Mouse (Mus musculus): Measurements from ENCODE around the gene Usp30. TPM values are rescaled to one million over a fixed set of nuclear protein-coding genes. Genes with fewer than 3 reads are reported as not detected.

The Usp30 gene
- polyA plus RNA-seq, 1 experiment from 2014 or later, result 3.0 TPM

GRCm38 (mm10) chr5:114127374-114128349 lies 62.4 kb downstream of the Usp30 start, which contains the start of gene Alkbh2:
Gene Alkbh2, minus strand, starts transcription at chr5:114128218.
- ATAC-seq (ENCODE audit: low read depth), result peak; percentile 9; the same call in 1 of the 2 replicates
- peak within 1 kb of the TSS; percentile 76 for H3K4me3 ChIP-seq (ENCODE audit: low read depth, low read length)
- peak within 1 kb of the TSS; percentile 99 for H3K4me2 ChIP-seq (ENCODE audit: low read depth, low read length)
- peaks cover 38% of the 10 kb centered on the region for H3K4me1 ChIP-seq (ENCODE audit: control insufficient read depth, low read depth, low read length)
- H3K9ac ChIP-seq (ENCODE audit: low read depth, low read length), result peak within 1 kb of the TSS; percentile 73
- H3K27ac ChIP-seq (ENCODE audit: low read length), result peak within 1 kb of the TSS; percentile 84
- no peaks in the 10 kb centered on the region for H3K9me3 ChIP-seq (replicated peaks; ENCODE audit: control insufficient read depth, low read length)
- under 1% methylated on average over 69 of the region's 69 CpGs for WGBS (ENCODE audit: insufficient replicate concordance)
- no peaks in the 10 kb centered on the region for H3K36me3 ChIP-seq (ENCODE audit: control insufficient read depth, insufficient read depth)
- H3K27me3 ChIP-seq (ENCODE audit: control insufficient read depth, insufficient read depth, low read depth, low read length), result no peaks in the 10 kb centered on the region

DNA sequence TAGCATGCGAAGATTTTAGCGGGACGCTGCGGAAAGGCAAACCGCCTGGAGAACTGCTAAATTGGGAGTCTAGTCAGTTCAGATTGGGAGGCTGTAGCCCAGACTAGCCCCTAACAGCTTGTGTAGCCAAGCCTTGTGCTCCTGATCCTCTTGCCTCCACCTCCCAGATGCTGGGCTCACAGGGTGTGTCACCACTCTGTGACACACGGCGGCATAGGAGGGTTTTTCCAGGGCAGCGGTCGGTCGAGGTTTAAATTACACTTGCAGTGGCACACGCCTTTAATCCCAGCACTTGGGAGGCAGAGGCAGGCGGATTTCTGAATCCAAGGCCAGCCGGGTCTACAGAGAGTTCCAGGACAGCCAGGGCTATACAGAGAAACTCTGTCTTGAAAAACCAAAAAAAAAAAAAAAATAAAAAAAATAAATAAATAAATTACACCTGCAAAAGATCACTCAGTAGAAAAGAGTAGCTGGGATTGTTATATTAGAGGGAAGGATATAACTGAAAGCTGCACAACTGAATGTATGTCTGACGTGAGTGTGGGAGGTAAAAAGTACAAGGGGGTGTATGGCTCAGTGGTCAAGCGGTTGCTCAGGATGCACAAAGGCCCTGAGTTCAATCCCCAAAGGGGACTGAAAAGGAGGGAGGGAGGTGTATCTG lies 64.4 kb downstream of the Usp30 start:
- WGBS (ENCODE audit: insufficient replicate concordance), result 73% methylated on average over 15 of the region's 15 CpGs
- peaks cover 56% of the 10 kb centered on the region for H3K4me1 ChIP-seq (ENCODE audit: control insufficient read depth, low read depth, low read length)
- no peak for ATAC-seq (ENCODE audit: low read depth)
- H3K4me2 ChIP-seq (ENCODE audit: low read depth, low read length), result peak overlapping the region; percentile 100
- no peaks in the 10 kb centered on the region for H3K36me3 ChIP-seq (ENCODE audit: control insufficient read depth, insufficient read depth)
- H3K9me3 ChIP-seq (replicated peaks; ENCODE audit: control insufficient read depth, low read length), result no peaks in the 10 kb centered on the region
- no peak overlapping the region for H3K27ac ChIP-seq (ENCODE audit: low read length)
- peak overlapping the region; percentile 79; the same call in 1 of the 2 replicates for H3K4me3 ChIP-seq (ENCODE audit: low read depth, low read length)
- H3K9ac ChIP-seq (ENCODE audit: low read depth, low read length), result no peak overlapping the region
- H3K27me3 ChIP-seq (ENCODE audit: control insufficient read depth, insufficient read depth, low read depth, low read length), result no peaks in the 10 kb centered on the region

DNA sequence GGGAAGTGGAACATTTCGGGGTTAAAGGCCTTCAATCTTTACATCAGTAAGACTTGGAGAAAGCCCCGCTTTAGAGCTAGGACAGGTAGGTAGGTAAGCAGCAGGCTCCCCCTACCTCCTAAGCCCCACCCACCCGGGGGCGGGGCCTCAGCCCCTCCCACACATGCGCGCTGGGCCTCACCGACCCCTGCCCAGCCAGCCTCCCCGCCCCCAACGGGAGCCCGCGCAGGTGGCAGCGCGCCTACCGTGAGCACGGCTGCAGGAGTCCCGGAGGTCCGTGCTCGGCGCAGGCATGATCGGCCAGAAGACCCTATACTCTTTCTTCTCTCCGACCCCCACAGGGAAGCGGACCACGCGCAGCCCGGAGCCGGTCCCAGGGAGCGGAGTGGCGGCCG lies 64.9 kb downstream of the Usp30 start, which contains the start of gene Ung:
TSS of gene Ung (plus strand) at position 176 of the 395 bp plus-strand sequence.
- Histone ChIP-seq H3K9ac (ENCODE audit: low read depth, low read length) (peak within 1 kb of the TSS; percentile 65), H3K4me2 (ENCODE audit: low read depth, low read length) (peak within 1 kb of the TSS; percentile 100), H3K4me1 (ENCODE audit: control insufficient read depth, low read depth, low read length) (peaks cover 56% of the 10 kb centered on the region), H3K36me3 (ENCODE audit: control insufficient read depth, insufficient read depth) (no peaks in the 10 kb centered on the region), H3K4me3 (ENCODE audit: low read depth, low read length) (peak within 1 kb of the TSS; percentile 79), H3K27me3 (ENCODE audit: control insufficient read depth, insufficient read depth, low read depth, low read length) (no peaks in the 10 kb centered on the region), H3K27ac (ENCODE audit: low read length) (peak within 1 kb of the TSS; percentile 74), H3K9me3 (replicated peaks; ENCODE audit: control insufficient read depth, low read length) (no peaks in the 10 kb centered on the region)
- peak; percentile 22; the same call in 1 of the 2 replicates for ATAC-seq (ENCODE audit: low read depth)
- WGBS (ENCODE audit: insufficient replicate concordance), result 2% methylated on average over 29 of the region's 29 CpGs

DNA sequence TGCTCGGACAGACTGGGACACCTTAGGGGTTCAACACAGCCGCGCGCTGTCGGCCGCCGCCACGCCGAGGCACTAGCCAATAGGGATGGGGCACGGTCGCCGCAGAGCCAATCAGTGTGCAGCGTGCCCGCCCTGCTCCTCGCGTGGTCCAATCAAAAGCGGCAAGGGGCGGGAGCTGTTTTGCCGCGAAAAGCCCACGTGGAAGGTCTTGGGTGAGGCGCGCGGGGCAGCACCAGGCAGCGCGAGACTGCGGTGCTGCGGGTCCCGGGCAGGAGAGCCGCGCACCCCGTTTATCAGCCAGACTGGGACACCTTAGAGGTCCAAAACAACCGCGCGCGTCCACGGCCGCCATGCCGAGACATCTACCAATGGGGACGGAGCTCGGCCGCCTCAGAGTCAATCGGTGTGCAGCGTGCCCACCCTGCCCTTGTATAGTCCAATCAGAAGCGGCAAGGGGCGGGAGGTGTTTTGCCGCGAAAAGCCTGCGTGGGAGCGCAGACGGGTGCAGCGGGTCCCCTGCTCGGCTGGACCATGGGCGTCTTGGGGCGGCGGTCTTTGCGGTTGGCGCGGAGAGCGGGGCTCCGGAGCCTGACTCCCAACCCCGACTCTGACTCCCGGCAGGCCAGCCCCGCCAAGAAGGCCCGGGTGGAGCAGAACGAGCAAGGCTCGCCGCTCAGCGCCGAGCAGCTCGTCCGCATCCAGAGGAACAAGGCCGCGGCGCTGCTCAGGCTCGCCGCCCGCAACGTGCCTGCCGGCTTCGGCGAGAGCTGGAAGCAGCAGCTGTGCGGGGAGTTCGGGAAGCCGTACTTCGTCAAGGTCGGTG lies 65.6 kb downstream of the Usp30 start:
- H3K4me3 ChIP-seq (ENCODE audit: low read depth, low read length), result peak overlapping the region; percentile 79
- H3K9me3 ChIP-seq (replicated peaks; ENCODE audit: control insufficient read depth, low read length), result no peaks in the 10 kb centered on the region
- no peaks in the 10 kb centered on the region for H3K27me3 ChIP-seq (ENCODE audit: control insufficient read depth, insufficient read depth, low read depth, low read length)
- peak; percentile 94 for ATAC-seq (ENCODE audit: low read depth)
- H3K4me1 ChIP-seq (ENCODE audit: control insufficient read depth, low read depth, low read length), result peaks cover 56% of the 10 kb centered on the region
- peak overlapping the region; percentile 100 for H3K4me2 ChIP-seq (ENCODE audit: low read depth, low read length)
- H3K9ac ChIP-seq (ENCODE audit: low read depth, low read length), result peak overlapping the region; percentile 65
- peak overlapping the region; percentile 74 for H3K27ac ChIP-seq (ENCODE audit: low read length)
- no peaks in the 10 kb centered on the region for H3K36me3 ChIP-seq (ENCODE audit: control insufficient read depth, insufficient read depth)
- under 1% methylated on average over 85 of the region's 87 CpGs for WGBS (ENCODE audit: insufficient replicate concordance)

DNA sequence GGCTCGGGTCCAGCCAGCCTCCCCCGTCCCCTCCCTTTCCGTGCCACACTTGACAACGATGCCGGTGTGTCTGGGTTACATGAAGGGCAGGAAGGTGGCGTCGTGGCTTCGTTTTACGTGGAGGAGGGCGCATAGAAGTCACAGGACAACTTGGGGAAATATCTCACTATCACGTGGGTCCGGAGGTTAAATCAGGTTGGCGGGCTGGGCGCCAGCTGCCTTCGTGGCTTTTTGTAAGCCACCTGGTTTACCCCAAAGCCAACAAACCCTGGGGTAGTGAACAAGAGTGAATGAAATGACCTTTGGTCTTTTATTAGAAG lies 66.2 kb downstream of the Usp30 start:
- WGBS (ENCODE audit: insufficient replicate concordance), result 1% methylated on average over 15 of the region's 15 CpGs
- Histone ChIP-seq H3K4me3 (ENCODE audit: low read depth, low read length) (peak overlapping the region; percentile 79), H3K9ac (ENCODE audit: low read depth, low read length) (peak overlapping the region; percentile 65), H3K27me3 (ENCODE audit: control insufficient read depth, insufficient read depth, low read depth, low read length) (no peaks in the 10 kb centered on the region), H3K36me3 (ENCODE audit: control insufficient read depth, insufficient read depth) (no peaks in the 10 kb centered on the region), H3K9me3 (replicated peaks; ENCODE audit: control insufficient read depth, low read length) (no peaks in the 10 kb centered on the region), H3K27ac (ENCODE audit: low read length) (peak overlapping the region; percentile 74), H3K4me1 (ENCODE audit: control insufficient read depth, low read depth, low read length) (peaks cover 51% of the 10 kb centered on the region), H3K4me2 (ENCODE audit: low read depth, low read length) (peak overlapping the region; percentile 100)
- no peak for ATAC-seq (ENCODE audit: low read depth)

GRCm38 (mm10) chr5:114132841-114133240 lies 67.6 kb downstream of the Usp30 start:
- 78% methylated on average over 6 of the region's 6 CpGs for WGBS (ENCODE audit: insufficient replicate concordance)
- Histone ChIP-seq H3K4me1 (ENCODE audit: control insufficient read depth, low read depth, low read length) (peaks cover 42% of the 10 kb centered on the region), H3K27ac (ENCODE audit: low read length) (no peak overlapping the region), H3K4me3 (ENCODE audit: low read depth, low read length) (no peak overlapping the region), H3K9ac (ENCODE audit: low read depth, low read length) (no peak overlapping the region), H3K4me2 (ENCODE audit: low read depth, low read length) (no peak overlapping the region), H3K27me3 (ENCODE audit: control insufficient read depth, insufficient read depth, low read depth, low read length) (no peaks in the 10 kb centered on the region), H3K36me3 (ENCODE audit: control insufficient read depth, insufficient read depth) (no peaks in the 10 kb centered on the region), H3K9me3 (replicated peaks; ENCODE audit: control insufficient read depth, low read length) (no peaks in the 10 kb centered on the region)
- no peak for ATAC-seq (ENCODE audit: low read depth)

- H3K36me3 ChIP-seq (ENCODE audit: control insufficient read depth, insufficient read depth), result no peaks in the 10 kb centered on the region
- H3K4me2 ChIP-seq (ENCODE audit: low read depth, low read length), result no peak overlapping the region
- WGBS (ENCODE audit: insufficient replicate concordance), result 12% methylated on average over 6 of the region's 6 CpGs
- no peak overlapping the region for H3K4me3 ChIP-seq (ENCODE audit: low read depth, low read length)
- no peaks in the 10 kb centered on the region for H3K27me3 ChIP-seq (ENCODE audit: control insufficient read depth, insufficient read depth, low read depth, low read length)
- H3K27ac ChIP-seq (ENCODE audit: low read length), result no peak overlapping the region
- peaks cover 45% of the 10 kb centered on the region for H3K4me1 ChIP-seq (ENCODE audit: control insufficient read depth, low read depth, low read length)
- ATAC-seq (ENCODE audit: low read depth), result peak; percentile 6
- no peaks in the 10 kb centered on the region for H3K9me3 ChIP-seq (replicated peaks; ENCODE audit: control insufficient read depth, low read length)
- H3K9ac ChIP-seq (ENCODE audit: low read depth, low read length), result no peak overlapping the region
These were observed 68.9 kb downstream of the Usp30 start for GRCm38 (mm10) chr5:114134091-114134534.

GRCm38 (mm10) chr5:114135516-114135915 lies 70.3 kb downstream of the Usp30 start:
- ATAC-seq (ENCODE audit: low read depth), result no peak
- no peaks in the 10 kb centered on the region for H3K27me3 ChIP-seq (ENCODE audit: control insufficient read depth, insufficient read depth, low read depth, low read length)
- no peaks in the 10 kb centered on the region for H3K9me3 ChIP-seq (replicated peaks; ENCODE audit: control insufficient read depth, low read length)
- peaks cover 39% of the 10 kb centered on the region for H3K4me1 ChIP-seq (ENCODE audit: control insufficient read depth, low read depth, low read length)
- WGBS (ENCODE audit: insufficient replicate concordance), result 79% methylated on average over 10 of the region's 10 CpGs
- H3K36me3 ChIP-seq (ENCODE audit: control insufficient read depth, insufficient read depth), result no peaks in the 10 kb centered on the region
- no peak overlapping the region for H3K9ac ChIP-seq (ENCODE audit: low read depth, low read length)
- H3K4me3 ChIP-seq (ENCODE audit: low read depth, low read length), result no peak overlapping the region
- H3K27ac ChIP-seq (ENCODE audit: low read length), result no peak overlapping the region
- no peak overlapping the region for H3K4me2 ChIP-seq (ENCODE audit: low read depth, low read length)
